Mouse (Mus musculus) erythroblast, embryonic 14.5 days (primary cell): Measurements from ENCODE around the gene Cdh23. TPM values are rescaled to one million over a fixed set of nuclear protein-coding genes. Genes with fewer than 3 reads are reported as not detected.

Source experiments
- H3K27me3 ChIP-seq: 2 replicates; pipeline ENCODE4 v1.6.1; 2012; ENCODE audit warnings: inconsistent platforms; ENCODE audit not compliant: control insufficient read depth
- H3K36me3 ChIP-seq: 2 replicates; pipeline ENCODE4 v1.6.1; 2012; ENCODE audit warnings: mild to moderate bottlenecking, inconsistent platforms; ENCODE audit not compliant: control insufficient read depth
- H3K4me1 ChIP-seq: 2 replicates; pipeline ENCODE4 v1.6.1; 2012; ENCODE audit warnings: inconsistent platforms; ENCODE audit not compliant: control insufficient read depth
- H3K4me3 ChIP-seq: replicated peaks from 2 replicates; pipeline ENCODE3; 2012; ENCODE audit warnings: moderate library complexity, mild to moderate bottlenecking, inconsistent platforms
- H3K9me3 ChIP-seq: 2 replicates; pipeline ENCODE4 v1.6.1; 2012; ENCODE audit warnings: low read length, inconsistent platforms, mixed read lengths; ENCODE audit not compliant: control insufficient read depth
- GATA1 ChIP-seq: IDR thresholded peaks from 2 replicates; pipeline ENCODE4 v1.6.1; 2012; ENCODE audit warnings: low read length, inconsistent platforms, mixed read lengths
- TAL1 ChIP-seq: IDR thresholded peaks from 3 replicates; pipeline ENCODE4 v1.6.1; 2012; ENCODE audit warnings: low read length, inconsistent platforms, mixed read lengths
- polyA plus RNA-seq: library from polyadenylated mRNA; stranded (reverse); fragments of >175 nt; gene quantifications from 2 replicates; pipeline ENCODE4 v1.2.3, GENCODE M21; 2012

Gene Cdh23
- polyA plus RNA-seq, 1 experiment, result 0.01 TPM

- Histone ChIP-seq H3K9me3 (no peaks in the 10 kb centered on the region), H3K4me1 (no peaks in the 10 kb centered on the region), H3K4me3 (no peak overlapping the region), H3K27me3 (no peaks in the 10 kb centered on the region), H3K36me3 (no peaks in the 10 kb centered on the region)
- TF ChIP-seq TAL1 (no peak), GATA1 (no peak)
These were observed 239.5 kb downstream of the Cdh23 start for GRCm38 (mm10) chr10:60456662-60457397.

- H3K4me1 ChIP-seq, result no peaks in the 10 kb centered on the region
- H3K36me3 ChIP-seq, result no peaks in the 10 kb centered on the region
- no peak for TF ChIP-seq TAL1
- TF ChIP-seq GATA1, result no peak
- H3K9me3 ChIP-seq, result no peaks in the 10 kb centered on the region
- no peak overlapping the region for H3K4me3 ChIP-seq
- no peaks in the 10 kb centered on the region for H3K27me3 ChIP-seq
These were observed 241.1 kb downstream of the Cdh23 start for GRCm38 (mm10) chr10:60455193-60455592.

DNA sequence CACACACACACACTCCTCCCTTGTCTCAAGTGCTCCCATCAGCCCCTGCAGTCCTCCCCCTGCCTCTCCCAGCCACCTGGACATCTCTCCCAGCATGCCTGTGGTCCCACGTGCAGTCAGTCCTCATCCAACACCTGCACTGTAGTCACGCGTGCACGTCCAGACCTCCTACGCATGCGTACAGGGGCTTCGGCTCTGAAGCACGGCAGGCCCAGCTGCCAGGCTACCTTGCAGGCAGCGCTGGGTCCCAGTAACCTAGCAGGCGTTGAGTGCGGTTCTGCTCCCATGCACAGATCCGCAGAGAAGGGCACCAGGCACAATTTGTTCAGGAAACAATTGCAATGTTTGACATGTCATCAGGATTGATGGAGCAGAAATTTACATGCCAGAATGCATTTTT is 249.1 kb downstream of the Cdh23 start:
- Histone ChIP-seq H3K27me3 (no peaks in the 10 kb centered on the region), H3K36me3 (no peaks in the 10 kb centered on the region), H3K4me3 (no peak overlapping the region), H3K9me3 (peaks cover 6% of the 10 kb centered on the region), H3K4me1 (no peaks in the 10 kb centered on the region)
- no peak for TF ChIP-seq GATA1
- no peak for TF ChIP-seq TAL1

DNA sequence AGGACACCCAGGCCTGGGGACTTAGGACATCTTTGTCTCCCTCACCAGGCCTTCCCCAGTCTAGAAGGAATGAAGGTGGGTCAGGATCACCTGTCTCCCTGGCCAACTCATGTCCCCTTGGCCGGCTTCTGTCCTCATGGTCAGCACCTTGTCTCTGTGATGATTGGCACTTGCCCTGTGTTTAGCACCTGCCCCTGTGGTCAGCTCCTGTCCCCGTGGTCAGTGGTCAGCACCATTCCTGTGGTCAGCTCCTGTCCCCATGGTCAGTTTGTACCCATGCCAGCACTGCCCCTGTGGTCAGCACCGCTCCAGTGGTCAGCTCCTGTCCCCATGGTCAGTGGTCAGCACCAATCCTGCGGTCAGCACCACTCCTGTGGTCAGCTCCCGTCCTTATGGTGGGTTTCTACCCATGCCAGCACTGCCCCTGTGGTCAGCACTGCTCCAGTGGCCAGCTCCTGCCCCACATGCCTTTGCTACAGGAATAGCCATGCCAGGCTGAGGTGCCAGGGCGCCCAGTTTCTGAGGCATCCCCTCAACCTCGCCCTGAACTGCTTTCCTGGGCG is 251.2 kb downstream of the Cdh23 start:
- Histone ChIP-seq H3K4me1 (no peaks in the 10 kb centered on the region), H3K27me3 (no peaks in the 10 kb centered on the region), H3K36me3 (no peaks in the 10 kb centered on the region), H3K4me3 (no peak overlapping the region), H3K9me3 (peaks cover 6% of the 10 kb centered on the region)
- TF ChIP-seq TAL1 (no peak), GATA1 (no peak)

- no peak overlapping the region for H3K4me3 ChIP-seq
- H3K4me1 ChIP-seq, result no peaks in the 10 kb centered on the region
- TF ChIP-seq TAL1, result no peak
- no peak for TF ChIP-seq GATA1
- H3K9me3 ChIP-seq, result peaks cover 6% of the 10 kb centered on the region
- H3K36me3 ChIP-seq, result no peaks in the 10 kb centered on the region
- no peaks in the 10 kb centered on the region for H3K27me3 ChIP-seq
These were observed 253.2 kb downstream of the Cdh23 start for GRCm38 (mm10) chr10:60443078-60443477.

DNA sequence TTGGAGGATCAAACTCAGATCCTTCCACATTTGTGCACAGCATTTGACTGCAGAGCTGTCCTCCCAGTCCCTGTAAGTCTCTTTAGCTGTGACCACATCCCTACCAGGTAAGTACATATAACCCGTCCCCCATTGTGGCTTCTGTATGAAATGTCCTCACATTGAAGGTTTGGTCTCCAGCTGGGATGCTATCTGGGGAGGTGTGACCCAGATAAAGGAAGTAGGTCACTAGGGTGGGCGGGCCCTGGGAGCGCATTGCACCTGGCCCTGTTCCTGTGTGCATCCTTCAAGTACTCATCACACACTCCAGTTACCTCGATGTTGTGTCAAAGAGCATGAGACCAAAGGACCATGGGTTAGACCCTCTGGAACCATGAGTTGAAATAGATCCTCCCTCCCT is 254.0 kb downstream of the Cdh23 start:
- no peaks in the 10 kb centered on the region for H3K27me3 ChIP-seq
- no peaks in the 10 kb centered on the region for H3K36me3 ChIP-seq
- no peaks in the 10 kb centered on the region for H3K4me1 ChIP-seq
- TF ChIP-seq TAL1, result no peak
- TF ChIP-seq GATA1, result no peak
- peaks cover 6% of the 10 kb centered on the region for H3K9me3 ChIP-seq
- no peak overlapping the region for H3K4me3 ChIP-seq

- H3K4me3 ChIP-seq, result no peak overlapping the region
- TF ChIP-seq TAL1 (no peak), GATA1 (no peak)
- no peaks in the 10 kb centered on the region for H3K4me1 ChIP-seq
- no peaks in the 10 kb centered on the region for H3K27me3 ChIP-seq
- H3K9me3 ChIP-seq, result no peaks in the 10 kb centered on the region
- no peaks in the 10 kb centered on the region for H3K36me3 ChIP-seq
These were observed 263.6 kb downstream of the Cdh23 start for GRCm38 (mm10) chr10:60432679-60433078.

- no peaks in the 10 kb centered on the region; the same call in 1 of the 2 replicates for H3K9me3 ChIP-seq
- H3K4me1 ChIP-seq, result no peaks in the 10 kb centered on the region
- no peaks in the 10 kb centered on the region for H3K27me3 ChIP-seq
- H3K36me3 ChIP-seq, result no peaks in the 10 kb centered on the region
- no peak overlapping the region for H3K4me3 ChIP-seq
- no peak for TF ChIP-seq TAL1
- no peak for TF ChIP-seq GATA1
These were observed 265.7 kb downstream of the Cdh23 start for GRCm38 (mm10) chr10:60430591-60430990.

DNA sequence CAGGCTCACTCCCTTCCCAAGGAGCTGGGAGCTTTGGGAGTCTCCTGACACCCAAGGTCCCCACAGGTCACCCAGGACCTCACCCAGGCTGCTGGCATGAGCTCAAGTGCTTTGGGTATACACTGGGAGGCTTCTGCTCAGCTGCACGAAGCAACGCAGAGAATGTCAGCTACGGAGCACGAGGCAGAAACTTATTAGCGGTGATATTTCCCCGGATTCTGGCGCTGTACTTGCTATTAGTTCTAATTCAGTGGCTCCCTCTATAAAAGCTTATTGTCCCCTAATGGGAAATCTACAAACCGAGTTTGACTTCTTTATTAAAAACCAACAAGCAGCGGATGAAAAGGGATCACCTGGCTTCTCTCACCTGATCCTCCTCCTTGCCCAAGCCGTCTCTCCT is 266.3 kb downstream of the Cdh23 start:
- Histone ChIP-seq H3K9me3 (no peaks in the 10 kb centered on the region; the same call in 1 of the 2 replicates), H3K4me3 (no peak overlapping the region), H3K36me3 (no peaks in the 10 kb centered on the region), H3K4me1 (no peaks in the 10 kb centered on the region), H3K27me3 (no peaks in the 10 kb centered on the region)
- TF ChIP-seq TAL1, result no peak
- no peak for TF ChIP-seq GATA1
